Mouse (Mus musculus): ENCODE data around the gene Olfr889. TPM values are rescaled to one million over a fixed set of nuclear protein-coding genes. Genes with fewer than 3 reads are reported as not detected.
"Not testable (repeated sequence)": the region's sequence is repeated elsewhere in the genome, so short reads cannot be mapped to it uniquely, and the experiment has no call there.

The Olfr889 gene
- total RNA-seq (2021): not detected
- long read RNA-seq, experiment 1: 0 reads
- long read RNA-seq, experiment 2, partial matches to known transcripts: 0 of 1 reads
- long read RNA-seq, experiment 2, other reads (novel, unspliced or antisense): 1 of 1 reads

GRCm38 (mm10) chr9:38114898-38115297, at the start of gene Olfr889:
Gene Olfr889 (plus strand): TSS chr9:38115198.
- DNase-seq: no peak
- intact Hi-C loops (cut with DNase I): no loop called here

GRCm38 (mm10) chr9:38083772-38084171, 31.2 kb upstream of the Olfr889 start, which contains the start of gene Olfr887:
Gene Olfr887 (plus strand): TSS chr9:38084072.
- intact Hi-C loops (cut with DNase I): no loop called here
- no peak for DNase-seq

- no peak for DNase-seq
- intact Hi-C loops (cut with DNase I): no loop called here
Observed at GRCm38 (mm10) chr9:38107828-38108227, 7.2 kb upstream of the Olfr889 start, which contains the start of gene Olfr888. Gene Olfr888 (plus strand): TSS chr9:38108128.

GRCm38 (mm10) chr9:38142217-38142616, 27.2 kb downstream of the Olfr889 start, which contains the start of gene Olfr890:
Gene Olfr890 (plus strand): TSS chr9:38142517.
- DNase-seq: no peak
- intact Hi-C loops (cut with DNase I): no loop called here

GRCm38 (mm10) chr9:38168341-38168740, 53.3 kb downstream of the Olfr889 start:
- intact Hi-C loops (cut with DNase I); DNase-seq: not testable (repeated sequence)

Other genes starting within 250 kb of the Olfr889 start
- not detected for gene Olfr145, start 218.5 kb upstream of the Olfr889 start, total RNA-seq (2021)
- not detected for gene Olfr878, start 197.4 kb upstream of the Olfr889 start, total RNA-seq (2021)
- not detected for gene Olfr881, start 123.4 kb upstream of the Olfr889 start, total RNA-seq (2021)
- gene Olfr883, start 89.4 kb upstream of the Olfr889 start, total RNA-seq (2021): not detected
- gene Olfr884, start 68.6 kb upstream of the Olfr889 start, total RNA-seq (2021): not detected
- not detected for gene Olfr885, start 53.9 kb upstream of the Olfr889 start, total RNA-seq (2021)
- gene Olfr887, start 31.1 kb upstream of the Olfr889 start, total RNA-seq (2021): not detected
- not detected for gene Olfr888, start 7.1 kb upstream of the Olfr889 start, total RNA-seq (2021)
- gene Olfr890, start 27.3 kb downstream of the Olfr889 start, total RNA-seq (2021): not detected
- gene Olfr891, start 65.6 kb downstream of the Olfr889 start, total RNA-seq (2021): not detected
- not detected for gene Olfr893, start 93.2 kb downstream of the Olfr889 start, total RNA-seq (2021)
- gene Olfr894, start 102.9 kb downstream of the Olfr889 start, total RNA-seq (2021): not detected
- gene Olfr143, start 137.6 kb downstream of the Olfr889 start, total RNA-seq (2021): not detected
- gene Olfr895, start 152.7 kb downstream of the Olfr889 start, total RNA-seq (2021): not detected
- not detected for gene Olfr896-ps1, start 175.9 kb downstream of the Olfr889 start, total RNA-seq (2021)
- not detected for gene Olfr25, start 213.9 kb downstream of the Olfr889 start, total RNA-seq (2021)
- gene Olfr898, start 233.2 kb downstream of the Olfr889 start, total RNA-seq (2021): not detected